Mouse (Mus musculus): Measurements from ENCODE around the gene Pcsk1.

The Pcsk1 gene

DNA sequence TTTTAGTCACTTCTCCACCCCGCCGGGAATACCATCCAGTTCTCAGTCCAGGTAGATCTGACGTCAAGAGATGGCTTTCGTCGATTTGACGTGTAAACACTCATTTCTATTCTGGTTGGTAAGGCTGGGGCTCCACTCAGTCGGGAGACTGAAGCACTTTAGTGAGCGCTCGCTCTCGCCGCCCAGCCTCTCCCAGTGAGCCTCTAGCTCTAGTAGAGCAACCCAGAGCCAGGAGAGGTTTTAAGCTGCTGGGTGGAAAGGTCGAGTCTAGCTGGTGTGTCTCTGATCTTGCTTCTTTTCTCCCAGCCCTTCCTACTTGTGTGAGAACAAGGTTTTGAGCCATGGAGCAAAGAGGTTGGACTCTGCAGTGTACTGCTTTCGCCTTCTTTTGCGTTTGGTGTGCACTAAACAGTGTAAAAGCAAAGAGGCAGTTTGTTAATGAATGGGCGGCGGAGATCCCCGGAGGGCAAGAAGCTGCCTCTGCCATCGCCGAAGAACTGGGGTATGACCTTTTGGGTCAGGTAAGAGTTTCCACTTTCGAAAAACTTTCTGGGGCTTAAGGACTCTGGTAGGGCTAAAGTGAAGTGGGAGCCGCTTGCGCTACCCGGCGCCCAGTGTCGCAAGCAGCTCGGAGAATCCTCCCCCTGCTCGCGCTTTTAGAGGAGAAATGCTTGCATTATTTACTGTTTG is at the start of gene Pcsk1:
TSS of gene Pcsk1 (plus strand) at position 106 of the 690 bp plus-strand sequence.
- no peak for DNase-seq (ENCODE audit: low read depth)

- no peak for DNase-seq (ENCODE audit: low read depth)
Observed at GRCm38 (mm10) chr13:75058818-75059217, 30.8 kb upstream of the Pcsk1 start.

GRCm38 (mm10) chr13:75063947-75064346 is 25.7 kb upstream of the Pcsk1 start:
- DNase-seq (ENCODE audit: low read depth): no peak

- DNase-seq (ENCODE audit: low read depth): peak; percentile 6
Observed at GRCm38 (mm10) chr13:75088597-75088996, 1.0 kb upstream of the Pcsk1 start.

GRCm38 (mm10) chr13:75090411-75090779 is 769 bp downstream of the Pcsk1 start:
- no peak for DNase-seq (ENCODE audit: low read depth)

- DNase-seq (ENCODE audit: low read depth): no peak
Observed at GRCm38 (mm10) chr13:75091071-75091470, 1.4 kb downstream of the Pcsk1 start.

DNA sequence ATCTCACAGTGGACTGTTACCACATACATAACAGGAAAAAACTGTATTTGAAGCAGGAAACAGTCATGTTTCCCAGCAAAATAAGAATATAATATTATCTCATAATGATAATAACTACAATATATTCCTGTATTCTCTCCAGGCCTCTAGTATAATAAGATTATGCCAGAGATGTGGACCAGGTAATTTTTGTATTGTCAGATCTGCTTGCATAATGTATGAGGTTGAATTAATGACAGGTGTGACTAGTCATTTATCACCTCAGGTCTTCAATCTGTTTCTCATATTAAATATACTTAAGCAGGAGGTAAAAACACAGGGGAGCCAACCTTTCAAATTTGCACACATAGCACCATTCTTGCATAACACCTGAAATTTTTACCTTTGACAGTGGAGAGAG is 5.9 kb downstream of the Pcsk1 start:
- no peak for DNase-seq (ENCODE audit: low read depth)

GRCm38 (mm10) chr13:75113114-75113513 is 23.5 kb downstream of the Pcsk1 start:
- no peak for DNase-seq (ENCODE audit: low read depth)

DNA sequence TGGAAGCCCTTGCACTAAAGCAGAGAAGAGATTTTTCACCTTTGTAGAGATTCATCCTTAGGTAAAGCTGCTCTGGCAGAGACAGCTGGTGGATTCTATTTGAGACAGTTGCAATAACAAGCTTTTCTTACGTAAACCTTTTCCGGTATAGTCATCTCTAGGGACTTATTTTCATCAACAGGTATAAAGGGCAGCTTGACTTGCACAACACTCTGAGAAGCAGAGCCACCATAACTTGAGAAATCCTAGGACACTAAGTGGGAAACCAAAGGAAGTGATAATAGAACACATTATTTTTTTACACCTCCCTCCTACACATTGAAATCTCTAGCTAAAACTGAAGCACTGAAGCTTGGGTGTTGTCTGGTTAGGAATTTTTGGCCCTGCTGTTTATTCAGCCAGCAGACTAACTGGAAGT is 24.4 kb downstream of the Pcsk1 start:
- no peak for DNase-seq (ENCODE audit: low read depth)

- DNase-seq (ENCODE audit: low read depth): no peak
Observed at GRCm38 (mm10) chr13:75114838-75115237, 25.2 kb downstream of the Pcsk1 start.

GRCm38 (mm10) chr13:75135833-75136232 is 46.2 kb downstream of the Pcsk1 start:
- DNase-seq (ENCODE audit: low read depth): no peak

- DNase-seq (ENCODE audit: low read depth): no peak
Observed at GRCm38 (mm10) chr13:75160661-75161060, 71.0 kb downstream of the Pcsk1 start.

- DNase-seq (ENCODE audit: low read depth): no peak
Observed at GRCm38 (mm10) chr13:75163408-75163807, 73.8 kb downstream of the Pcsk1 start.
